Mouse (Mus musculus) cerebellum, adult 2 months (tissue): ENCODE results near the gene Bmyc.

Experiments used
- CTCF ChIP-seq: fragments of 200-500 bp; IDR thresholded peaks from 2 replicates; pipeline ENCODE4 v1.5.1; 2011; ENCODE audit warnings: low read depth, mild to moderate bottlenecking, control low read depth, low read length, moderate library complexity, borderline replicate concordance; ENCODE audit not compliant: insufficient read depth
- POLR2A ChIP-seq: fragments of 200-500 bp; IDR thresholded peaks from 2 replicates; pipeline ENCODE4 v1.6.1; 2011; ENCODE audit warnings: low read length, control low read depth, borderline replicate concordance; ENCODE audit not compliant: insufficient read depth

DNA sequence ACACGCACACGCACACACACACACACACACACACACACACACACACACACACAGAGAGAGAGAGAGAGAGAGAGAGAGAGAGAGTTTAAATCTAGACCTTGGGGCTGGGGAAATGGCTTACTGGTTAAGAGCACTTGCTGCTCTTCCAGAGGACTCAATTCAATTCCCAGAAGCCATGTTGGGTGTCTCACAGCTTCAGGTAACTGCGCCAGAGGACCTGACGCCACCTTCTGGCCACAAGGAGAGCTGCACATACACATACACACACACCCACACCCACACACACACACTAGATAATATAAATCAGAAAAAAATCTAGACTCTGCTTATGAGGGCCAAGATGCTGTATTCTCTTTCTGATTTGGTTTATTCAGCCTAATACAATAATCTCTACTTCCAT lies 19.6 kb upstream of the Bmyc start:
- TF ChIP-seq CTCF (no peak), POLR2A (no peak)
